Mouse (Mus musculus): ENCODE results near the gene Trip4.

DNA sequence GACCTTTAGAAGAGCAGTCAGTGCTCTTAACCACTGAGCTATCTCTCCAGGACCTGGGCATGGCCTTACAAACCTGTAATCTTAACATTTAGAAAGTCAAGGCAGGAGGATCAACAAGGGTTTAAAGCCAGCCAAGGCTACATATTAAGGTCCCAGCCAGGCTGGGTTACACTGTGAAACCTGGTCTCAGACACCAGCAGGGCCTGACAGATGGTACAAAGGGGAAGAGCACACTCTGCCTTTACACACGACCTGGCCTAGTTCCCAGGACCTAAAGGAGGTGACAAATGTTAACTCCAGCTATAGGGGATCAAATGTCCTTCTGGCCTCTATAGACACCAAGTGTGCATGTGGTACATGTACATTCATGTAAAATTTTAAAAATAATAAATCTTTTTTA, 48.9 kb downstream of the Trip4 start:
- TF ChIP-seq CTCF (conservative IDR thresholded peaks at IDR 0.05; ENCODE audit: low read length) (no peak), NANOG (IDR thresholded peaks at IDR 0.05; ENCODE audit: borderline replicate concordance, low read length) (no peak), POU5F1 (IDR thresholded peaks at IDR 0.05; ENCODE audit: borderline replicate concordance, low read length) (no peak)

Measured in E14TG2a.4 (cell line).